Mouse (Mus musculus): ENCODE results near the gene Treml4.

DNA sequence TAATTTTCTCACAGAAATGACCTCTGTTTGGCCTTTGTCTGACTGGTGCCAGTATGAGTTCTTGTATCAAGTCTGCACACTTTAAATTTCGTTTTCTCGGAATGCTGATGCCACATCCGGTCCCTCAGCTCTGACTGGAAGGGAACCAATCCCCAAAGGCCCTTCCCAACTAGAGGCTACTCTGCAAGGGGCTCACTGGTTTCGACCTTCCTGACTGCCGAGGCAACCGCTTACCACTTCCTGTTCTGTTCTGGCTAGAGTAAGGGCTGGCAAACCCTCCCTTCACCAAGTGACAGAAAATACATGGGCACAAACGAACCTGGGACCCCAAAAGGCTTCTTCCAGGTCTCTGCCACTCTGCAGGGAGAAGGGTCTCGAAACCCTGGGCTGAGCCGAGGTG lies 36.8 kb downstream of the Treml4 start:
- TF ChIP-seq CTCF (IDR thresholded peaks at IDR 0.05; ENCODE audit: borderline replicate concordance, extremely low read depth, insufficient read depth, insufficient read length) (no peak), POLR2A (IDR thresholded peaks at IDR 0.05; ENCODE audit: borderline replicate concordance, extremely low read depth, insufficient read depth, insufficient read length, poor library complexity, severe bottlenecking) (no peak)

All from brain, embryonic 14.5 days (tissue).